Mouse (Mus musculus) CD4-positive helper T cell, adult 2 months (primary cell): Measurements from ENCODE around the gene Lims1.
A peak's percentile ranks its signal among the peaks of the same experiment; 100 is the strongest.

ENCODE experiments used
- DNase-seq: peaks from one replicate; pipeline ENCODE4 v3.0.0-alpha.2; 2012; ENCODE audit warnings: low read depth, missing footprints, low spot score

Lims1 gene

GRCm38 (mm10) chr10:58383282-58383681 lies 60.0 kb downstream of the Lims1 start:
- DNase-seq, result peak; percentile 70

GRCm38 (mm10) chr10:58383761-58384160 lies 60.5 kb downstream of the Lims1 start:
- DNase-seq, result no peak

- DNase-seq, result no peak
Observed at GRCm38 (mm10) chr10:58385629-58386028, 62.4 kb downstream of the Lims1 start.

GRCm38 (mm10) chr10:58386997-58387396 lies 63.7 kb downstream of the Lims1 start:
- no peak for DNase-seq

- no peak for DNase-seq
Observed at GRCm38 (mm10) chr10:58388648-58389047, 65.4 kb downstream of the Lims1 start.

GRCm38 (mm10) chr10:58389151-58389550 lies 65.9 kb downstream of the Lims1 start:
- DNase-seq, result no peak

GRCm38 (mm10) chr10:58392435-58392834 lies 69.2 kb downstream of the Lims1 start:
- DNase-seq, result no peak

GRCm38 (mm10) chr10:58393026-58394014 lies 70.1 kb downstream of the Lims1 start:
- DNase-seq, result peak; percentile 73

- no peak for DNase-seq
Observed at GRCm38 (mm10) chr10:58394170-58394569, 70.9 kb downstream of the Lims1 start.

GRCm38 (mm10) chr10:58395315-58395714 lies 72.0 kb downstream of the Lims1 start:
- DNase-seq, result no peak

- no peak for DNase-seq
Observed at GRCm38 (mm10) chr10:58395723-58396122, 72.5 kb downstream of the Lims1 start.

- DNase-seq, result no peak
Observed at GRCm38 (mm10) chr10:58396600-58396999, 73.3 kb downstream of the Lims1 start.

GRCm38 (mm10) chr10:58398941-58399340 lies 75.7 kb downstream of the Lims1 start:
- no peak for DNase-seq

GRCm38 (mm10) chr10:58401838-58402237 lies 78.6 kb downstream of the Lims1 start:
- DNase-seq, result no peak

GRCm38 (mm10) chr10:58404639-58405038 lies 81.4 kb downstream of the Lims1 start:
- no peak for DNase-seq

- no peak for DNase-seq
Observed at GRCm38 (mm10) chr10:58405285-58405948, 82.2 kb downstream of the Lims1 start.

- peak; percentile 37 for DNase-seq
Observed at GRCm38 (mm10) chr10:58405949-58406305, 82.7 kb downstream of the Lims1 start.

GRCm38 (mm10) chr10:58412331-58412730 lies 89.1 kb downstream of the Lims1 start:
- DNase-seq, result no peak

- no peak for DNase-seq
Observed at GRCm38 (mm10) chr10:58412852-58413251, 89.6 kb downstream of the Lims1 start.

- no peak for DNase-seq
Observed at GRCm38 (mm10) chr10:58416702-58417101, 93.4 kb downstream of the Lims1 start.

- no peak for DNase-seq
Observed at GRCm38 (mm10) chr10:58418290-58418971, 95.2 kb downstream of the Lims1 start.

- no peak for DNase-seq
Observed at GRCm38 (mm10) chr10:58427930-58428329, 104.7 kb downstream of the Lims1 start.
